Mouse (Mus musculus): ENCODE data around the gene S1pr4.
A peak's percentile ranks its signal among the peaks of the same experiment; 100 is the strongest.

The S1pr4 gene

DNA sequence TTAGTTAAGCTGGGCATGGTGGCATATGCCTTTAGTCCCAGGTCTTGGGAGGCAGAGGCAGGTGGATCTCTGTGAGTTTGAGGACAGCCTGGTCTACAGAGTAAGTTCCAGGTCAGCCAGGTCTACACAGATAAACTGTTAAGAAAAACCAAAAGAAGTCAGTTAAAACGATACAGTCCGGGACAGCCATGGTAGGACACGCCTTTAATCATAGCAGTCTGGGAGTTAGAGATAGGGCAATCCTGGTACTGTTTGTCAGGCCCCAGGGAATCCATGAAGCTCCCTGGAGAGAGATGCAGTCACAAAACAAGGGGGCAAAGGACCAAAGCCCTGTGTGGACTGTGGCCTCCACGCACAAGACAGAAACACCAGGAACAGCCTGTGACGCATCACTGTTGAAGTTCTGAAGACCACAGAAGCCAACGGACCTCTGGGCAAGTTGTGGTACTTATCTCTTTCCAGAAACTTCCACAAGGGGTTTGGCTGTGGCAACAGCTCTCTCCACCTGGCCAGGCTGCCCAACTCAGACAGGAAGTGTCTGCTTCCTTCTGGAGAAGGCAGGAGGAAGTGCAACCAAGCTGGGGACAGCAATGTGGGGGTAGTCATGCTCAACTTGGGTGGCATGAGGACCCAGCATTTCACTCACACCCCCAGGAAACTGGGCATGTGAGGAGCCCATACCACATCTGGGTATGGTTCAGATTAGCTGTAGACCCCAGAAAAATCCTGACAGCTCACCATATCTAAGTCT lies 19.5 kb upstream of the S1pr4 start:
- DNase-seq (ENCODE audit: low read depth): no peak

- DNase-seq (ENCODE audit: low read depth): peak; percentile 86
Measured at GRCm38 (mm10) chr10:81518546-81518945, 18.6 kb upstream of the S1pr4 start.

- no peak for DNase-seq (ENCODE audit: low read depth)
Measured at GRCm38 (mm10) chr10:81517227-81517626, 17.3 kb upstream of the S1pr4 start.

GRCm38 (mm10) chr10:81513798-81514197 lies 13.9 kb upstream of the S1pr4 start:
- no peak for DNase-seq (ENCODE audit: low read depth)

GRCm38 (mm10) chr10:81510246-81510810 lies 10.4 kb upstream of the S1pr4 start:
- peak; percentile 68 for DNase-seq (ENCODE audit: low read depth)

DNA sequence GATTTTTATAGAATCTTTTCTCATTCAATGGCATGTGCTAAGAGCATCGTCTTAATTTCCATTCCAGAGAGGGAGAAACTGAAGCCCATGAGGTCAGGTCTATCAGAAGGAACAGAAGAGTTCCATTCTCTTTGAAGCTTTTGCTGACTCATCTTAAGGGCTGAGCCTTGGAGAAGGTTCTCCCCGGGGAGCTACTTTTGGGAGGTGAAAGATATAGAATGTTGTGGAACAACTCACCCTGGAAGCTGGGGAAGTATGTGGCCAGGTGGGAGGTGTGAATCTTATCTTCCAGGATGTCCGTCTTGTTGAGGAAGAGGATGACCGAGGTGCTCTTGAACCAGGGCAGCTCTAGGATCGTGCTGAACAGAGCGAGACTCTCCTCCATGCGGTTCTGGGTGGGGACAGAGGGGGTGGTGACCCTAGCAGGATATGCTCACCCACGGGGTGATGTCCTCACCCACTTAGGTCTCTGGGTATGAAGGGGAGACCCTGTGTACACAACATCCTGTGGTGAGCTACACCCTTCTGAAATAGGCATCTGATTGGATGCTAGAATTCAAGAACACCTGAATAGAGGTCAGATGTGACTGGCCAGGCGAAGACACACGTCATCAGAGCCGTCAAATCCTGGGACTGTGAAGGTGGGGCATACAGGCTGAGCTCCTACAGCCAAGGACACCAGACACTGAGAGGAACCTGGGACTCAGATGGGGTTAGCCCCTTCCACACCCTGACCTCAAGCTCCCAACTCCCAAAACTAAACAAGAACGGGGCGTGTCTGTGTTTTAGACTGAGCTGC lies 8.0 kb upstream of the S1pr4 start:
- peak; percentile 59 for DNase-seq (ENCODE audit: low read depth)

DNA sequence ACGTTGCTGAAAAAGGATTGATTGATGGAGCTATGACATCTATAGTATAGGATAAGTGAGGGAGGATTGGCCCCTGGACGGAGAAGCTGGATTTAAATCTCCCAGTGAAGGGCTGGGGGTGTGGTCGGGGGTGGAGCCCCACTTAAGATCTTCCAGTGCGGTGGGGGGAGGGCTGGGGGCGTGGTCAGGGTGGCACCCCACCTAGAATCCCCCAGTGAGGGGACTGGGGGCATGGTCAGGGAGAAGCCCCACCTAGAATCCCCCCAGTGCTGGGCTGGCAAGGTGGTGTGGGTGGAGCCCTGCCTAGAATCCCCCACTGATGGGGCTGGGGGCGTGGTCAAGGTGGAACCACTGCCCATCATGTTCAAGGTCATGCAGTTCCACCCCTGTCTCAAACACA lies 7.2 kb upstream of the S1pr4 start:
- DNase-seq (ENCODE audit: low read depth): no peak

DNA sequence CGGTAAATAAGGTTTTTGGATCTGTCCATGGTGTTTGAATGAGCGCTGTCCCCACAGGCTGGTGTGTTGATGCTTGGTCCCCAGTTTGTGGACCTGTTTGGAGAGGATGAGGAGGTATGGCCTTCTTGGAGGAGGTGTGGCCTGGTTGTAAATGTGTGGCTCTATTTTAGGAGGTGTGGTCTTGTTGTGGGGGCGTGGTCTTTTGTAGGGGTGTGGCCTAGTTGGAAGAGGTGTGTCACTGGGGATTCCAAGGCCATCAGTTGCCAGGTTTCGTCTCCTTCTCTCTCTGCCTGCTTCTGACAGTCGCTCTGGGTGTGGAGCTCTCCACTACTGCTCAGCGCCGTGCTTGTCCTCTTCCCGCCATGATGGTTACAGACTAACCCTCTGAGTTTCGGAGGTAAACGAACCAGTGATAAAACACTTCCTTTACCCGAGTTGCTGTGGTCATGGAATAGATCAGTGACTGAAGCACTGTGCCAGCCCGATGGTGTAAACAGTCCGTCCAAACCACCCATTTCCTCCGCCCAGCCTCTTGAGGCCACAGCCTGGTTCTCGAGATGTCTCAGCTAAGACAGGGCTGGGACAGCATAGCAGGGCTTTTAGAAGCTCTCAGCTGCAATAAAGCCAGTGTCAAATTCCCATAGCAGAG lies 5.2 kb upstream of the S1pr4 start:
- no peak for DNase-seq (ENCODE audit: low read depth)

- DNase-seq (ENCODE audit: low read depth): peak; percentile 93
Measured at GRCm38 (mm10) chr10:81502658-81503057, 2.7 kb upstream of the S1pr4 start.

DNA sequence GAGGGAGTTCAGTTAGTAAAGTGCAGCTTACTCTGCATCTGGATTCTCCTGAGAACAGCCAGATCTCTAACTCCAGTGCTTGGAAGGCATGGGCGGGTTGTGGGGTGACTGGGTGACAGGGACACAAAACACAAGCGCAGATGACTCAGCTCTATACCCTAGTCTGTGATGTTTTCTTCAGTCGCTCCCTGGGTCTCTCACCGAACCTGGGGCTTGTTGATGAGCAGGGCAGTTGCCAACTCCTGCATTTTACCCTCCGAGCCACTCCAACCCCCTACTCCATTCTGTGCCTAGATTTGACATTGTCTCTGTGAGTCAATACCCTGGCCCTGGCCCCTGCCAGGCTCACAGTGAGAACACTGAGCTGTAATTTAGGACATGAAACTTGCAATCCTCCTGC lies 1.9 kb upstream of the S1pr4 start:
- no peak for DNase-seq (ENCODE audit: low read depth)

DNA sequence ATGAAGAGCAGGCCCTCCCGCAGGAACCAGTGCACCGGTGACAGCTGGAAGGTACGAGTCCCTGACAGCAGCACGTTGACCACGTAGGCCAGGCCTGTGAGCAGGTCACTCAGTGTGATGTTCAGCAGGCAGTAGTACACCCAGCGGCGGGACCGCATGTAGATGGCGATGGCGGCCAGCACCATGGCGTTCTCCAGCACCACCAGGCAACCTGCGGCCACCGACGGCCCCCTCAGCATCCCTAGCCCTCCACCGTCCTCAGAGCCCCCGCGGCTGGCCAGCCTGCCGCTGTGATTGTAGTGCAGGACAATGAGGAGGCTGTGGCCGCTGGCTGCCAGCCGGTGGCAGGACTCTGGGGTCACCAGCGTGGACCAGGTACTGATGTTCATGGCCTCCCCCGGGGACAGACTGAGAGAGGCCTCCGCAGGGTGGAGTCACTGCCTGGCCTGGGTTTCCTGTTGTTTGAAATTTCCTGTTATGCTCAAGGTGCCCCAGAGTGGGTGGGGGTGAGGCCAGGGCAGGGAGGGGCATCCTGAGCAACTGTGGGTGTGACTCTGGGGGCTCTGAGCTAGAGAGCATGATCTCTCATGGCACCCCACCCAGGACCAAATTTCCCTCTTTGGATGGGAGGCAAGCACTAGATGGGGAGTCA lies 556 bp downstream of the S1pr4 start:
- DNase-seq (ENCODE audit: low read depth): peak; percentile 81

GRCm38 (mm10) chr10:81498316-81499249 lies 1.3 kb downstream of the S1pr4 start:
- DNase-seq (ENCODE audit: low read depth): no peak

GRCm38 (mm10) chr10:81497401-81498270 lies 2.3 kb downstream of the S1pr4 start:
- no peak for DNase-seq (ENCODE audit: low read depth)

DNA sequence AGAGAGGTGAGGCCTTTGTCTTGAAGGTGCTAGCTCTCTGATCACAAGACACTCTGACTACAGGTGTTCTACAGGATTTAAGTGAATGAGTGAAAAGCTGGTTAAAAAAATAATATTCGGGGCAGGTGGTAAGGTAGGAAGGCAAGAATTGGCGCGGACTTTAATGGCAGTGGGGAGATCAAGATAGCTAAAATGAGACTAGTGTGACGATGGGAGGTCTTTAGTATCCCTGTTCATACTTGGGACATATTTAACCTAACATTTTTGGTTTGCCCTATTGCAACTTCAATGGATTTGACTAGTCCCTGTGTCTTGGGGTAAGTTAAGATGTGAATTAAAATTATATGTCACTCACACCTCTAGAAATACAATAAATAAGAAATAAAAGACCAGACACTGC lies 3.0 kb downstream of the S1pr4 start:
- no peak for DNase-seq (ENCODE audit: low read depth)

DNA sequence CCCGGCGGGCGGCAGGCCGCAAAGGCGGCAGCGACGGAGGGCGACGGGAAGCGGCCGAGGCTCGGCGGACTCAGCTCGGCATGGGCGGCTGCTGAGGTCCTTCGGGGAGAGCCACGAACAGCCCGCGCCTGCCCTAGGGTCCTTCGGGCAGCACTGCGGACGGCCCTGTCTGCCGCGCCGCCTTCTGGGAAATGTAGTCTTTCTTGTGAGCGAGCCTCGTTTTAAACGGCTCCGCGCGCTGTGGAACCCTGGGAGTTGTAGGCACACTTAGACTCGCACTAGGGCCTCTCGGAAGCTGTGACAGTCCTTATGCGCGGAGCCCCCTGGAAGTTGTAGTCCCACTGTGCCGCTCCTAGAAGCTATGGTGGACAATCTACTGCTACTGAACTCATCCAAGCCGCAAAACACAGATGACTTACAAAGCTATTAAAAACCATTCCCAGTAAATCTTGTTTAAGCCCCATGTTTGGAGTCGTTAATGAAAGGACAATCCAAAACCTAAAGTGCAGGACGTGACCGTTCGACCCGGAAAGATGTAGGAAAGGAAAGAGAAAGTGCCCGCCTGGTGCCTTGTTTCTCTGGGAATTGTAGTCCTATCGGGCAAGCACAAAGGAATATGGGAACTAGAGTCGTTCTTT lies 3.5 kb downstream of the S1pr4 start, which contains the start of gene Ncln:
TSS of gene Ncln (minus strand) at position 129 of the 638 bp plus-strand sequence.
- DNase-seq (ENCODE audit: low read depth): peak; percentile 98

- no peak for DNase-seq (ENCODE audit: low read depth)
Measured at GRCm38 (mm10) chr10:81495616-81496263, 4.2 kb downstream of the S1pr4 start.

DNA sequence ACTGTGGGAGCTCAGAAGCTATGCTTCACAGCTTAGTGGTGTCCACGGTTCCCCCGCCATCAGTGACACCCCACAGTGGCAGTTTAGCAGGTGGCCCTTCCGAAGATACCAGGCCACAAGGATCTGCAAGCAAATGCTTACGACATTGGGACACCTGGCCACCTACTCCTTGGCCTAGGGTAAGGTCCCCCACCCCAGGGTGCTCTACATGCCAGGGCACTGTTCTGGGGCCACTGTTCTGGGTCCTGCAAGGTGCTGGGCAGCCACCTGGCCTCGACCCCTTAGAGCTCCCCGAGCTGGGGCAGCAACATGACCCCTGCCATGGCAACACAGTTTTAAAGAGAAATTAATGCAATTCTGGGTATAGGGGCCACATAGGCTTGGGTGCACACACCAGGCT lies 4.8 kb downstream of the S1pr4 start:
- DNase-seq (ENCODE audit: low read depth): no peak

DNA sequence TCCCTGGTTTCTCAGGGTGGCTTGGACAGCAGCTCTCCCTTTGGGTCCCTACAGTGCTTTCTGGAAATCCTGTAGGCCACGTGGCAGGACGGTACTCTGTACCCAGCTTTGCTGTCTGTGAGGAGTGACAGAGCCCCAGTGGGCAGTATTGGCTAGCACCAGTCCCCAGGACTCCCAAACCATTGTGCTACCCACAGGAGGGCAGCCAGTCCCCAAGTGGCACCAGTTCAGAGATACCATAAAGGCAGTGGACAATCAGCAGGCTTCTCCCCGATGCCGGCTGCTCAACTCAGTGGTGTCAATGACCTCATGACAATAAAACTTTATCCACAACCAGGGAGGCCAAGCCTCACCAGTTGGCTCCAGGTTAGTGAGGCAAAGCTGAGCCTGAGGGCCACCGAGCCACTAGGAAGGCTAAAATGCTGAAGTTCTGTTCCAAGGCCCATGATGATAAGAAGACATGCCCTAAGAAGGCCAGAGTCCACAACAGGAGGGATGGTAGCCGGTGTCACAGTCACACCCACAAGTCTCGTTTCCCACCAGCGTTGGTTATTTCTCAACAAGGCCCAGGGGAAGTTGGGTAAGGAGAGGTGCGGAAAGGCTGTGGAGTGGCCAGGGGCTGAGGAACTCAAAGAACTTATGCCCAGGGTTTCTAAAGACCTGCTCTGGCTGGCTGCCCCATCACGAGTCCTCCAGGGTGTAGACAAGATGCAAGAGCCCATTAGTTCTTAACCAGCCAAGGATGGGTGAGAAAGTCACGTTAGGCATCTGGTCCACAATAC lies 5.5 kb downstream of the S1pr4 start:
- no peak for DNase-seq (ENCODE audit: low read depth)

Measured in naive thymus-derived CD4-positive, alpha-beta T cell, adult 2 months (primary cell).